Mouse (Mus musculus) CH12.LX (cell line): ENCODE results near the gene Cd200r4. TPM values are rescaled to one million over a fixed set of nuclear protein-coding genes. Genes with fewer than 3 reads are reported as not detected.
A peak's percentile ranks its signal among the peaks of the same experiment; 100 is the strongest.

Experiments used
- DNase-seq: peaks from one replicate; pipeline ENCODE4 v3.0.0-alpha.2; 2013; ENCODE audit errors: extremely low read depth
- H3K27ac ChIP-seq: 2 replicates; pipeline ENCODE4 v1.5.1; 2012; ENCODE audit warnings: low read depth, mild to moderate bottlenecking, control low read depth, moderate library complexity; ENCODE audit not compliant: insufficient read depth
- H3K27me3 ChIP-seq: replicated peaks from 2 replicates; pipeline ENCODE3; 2012; ENCODE audit warnings: inconsistent platforms
- H3K36me3 ChIP-seq, 2 experiments: replicated peaks in 1 of 2; 2 replicates each; pipeline versions ENCODE3 to v1.6.1; 2012; ENCODE audit warnings: inconsistent platforms in 1 of 2, low read length in 1 of 2, mild to moderate bottlenecking in 1 of 2, mixed read lengths in 1 of 2, moderate library complexity in 1 of 2; ENCODE audit not compliant: control insufficient read depth in 1 of 2, insufficient read depth in 1 of 2
- H3K4me1 ChIP-seq, 2 experiments: 2 replicates each; pipeline ENCODE4 v1.6.1; 2012; ENCODE audit warnings: inconsistent platforms in 1 of 2, moderate library complexity in 1 of 2; ENCODE audit not compliant: insufficient read depth in 2 of 2, control insufficient read depth in 1 of 2
- H3K4me2 ChIP-seq: 2 replicates; pipeline ENCODE4 v1.6.1; 2012; ENCODE audit warnings: low read depth, mild to moderate bottlenecking, control low read depth; ENCODE audit not compliant: poor library complexity, insufficient read depth, severe bottlenecking
- H3K4me3 ChIP-seq, 3 experiments: fragments of 150-350 bp in 1 of 3; sonication (generic) in 1 of 3; replicated peaks in 1 of 3; 2 replicates each; pipeline versions ENCODE3 to v1.5.1; 2011 to 2012; ENCODE audit warnings: low read depth in 2 of 3, low read length in 2 of 3, mild to moderate bottlenecking in 2 of 3, moderate library complexity in 2 of 3, control low read depth in 1 of 3, improper control_type of control experiment in 1 of 3, inconsistent platforms in 1 of 3, mixed read lengths in 1 of 3; ENCODE audit not compliant: poor library complexity in 1 of 3
- H3K79me2 ChIP-seq: replicated peaks from 2 replicates; pipeline ENCODE4 v1.6.1; 2012; ENCODE audit warnings: mild to moderate bottlenecking, moderate library complexity; ENCODE audit not compliant: control insufficient read depth, poor library complexity, insufficient read depth, severe bottlenecking; ENCODE audit errors: extremely low read depth
- H3K9ac ChIP-seq: 2 replicates; pipeline ENCODE4 v1.6.1; 2012; ENCODE audit warnings: low read depth, mild to moderate bottlenecking, control low read depth, moderate library complexity; ENCODE audit not compliant: insufficient read depth
- H3K9me3 ChIP-seq: replicated peaks from 2 replicates; pipeline ENCODE3; 2012; ENCODE audit warnings: low read length, inconsistent platforms, mixed read lengths
- BHLHE40 ChIP-seq: IDR thresholded peaks from 2 replicates; pipeline ENCODE4 v1.6.1; 2011; ENCODE audit warnings: mild to moderate bottlenecking, low read depth, low read length, improper control_type of control experiment
- CHD1 ChIP-seq: IDR thresholded peaks from 2 replicates; pipeline ENCODE4 v1.6.1; 2012; ENCODE audit warnings: low read depth, low read length, improper control_type of control experiment, inconsistent platforms
- CHD2 ChIP-seq: IDR thresholded peaks from 2 replicates; pipeline ENCODE4 v1.6.1; 2011; ENCODE audit warnings: low read length, improper control_type of control experiment
- CTCF ChIP-seq, 2 experiments: IDR thresholded peaks in 1 of 2; conservative IDR thresholded peaks in 1 of 2; 2 replicates each; pipeline ENCODE4 v1.5.1; 2011 to 2012; ENCODE audit warnings: low read depth in 2 of 2, low read length in 2 of 2, improper control_type of control experiment in 1 of 2, inconsistent platforms in 1 of 2, mild to moderate bottlenecking in 1 of 2, moderate library complexity in 1 of 2
- E2F4 ChIP-seq: IDR thresholded peaks from 2 replicates; pipeline ENCODE4 v1.6.1; 2011; ENCODE audit warnings: low read depth, low read length, improper control_type of control experiment; ENCODE audit not compliant: insufficient replicate concordance
- ELF1 ChIP-seq: IDR thresholded peaks from 2 replicates; pipeline ENCODE4 v1.6.1; 2014; ENCODE audit warnings: low read depth, mild to moderate bottlenecking, inconsistent platforms, low read length, improper control_type of control experiment
- EP300 ChIP-seq: IDR thresholded peaks from 2 replicates; pipeline ENCODE4 v1.6.1; 2011; ENCODE audit warnings: low read length, improper control_type of control experiment
- ETS1 ChIP-seq: conservative IDR thresholded peaks from 2 replicates; pipeline ENCODE4 v1.6.1; 2012; ENCODE audit warnings: low read depth, mild to moderate bottlenecking, inconsistent platforms, low read length, improper control_type of control experiment, moderate library complexity
- GABPA ChIP-seq: IDR thresholded peaks from 2 replicates; pipeline ENCODE4 v1.6.1; 2012; ENCODE audit warnings: low read depth, low read length, improper control_type of control experiment, inconsistent platforms; ENCODE audit not compliant: insufficient replicate concordance
- IRF4 ChIP-seq: IDR thresholded peaks from 2 replicates; pipeline ENCODE4 v1.6.1; 2014; ENCODE audit warnings: low read depth, mild to moderate bottlenecking, inconsistent platforms, low read length, improper control_type of control experiment
- JUND ChIP-seq: conservative IDR thresholded peaks from 2 replicates; pipeline ENCODE4 v1.6.1; 2011; ENCODE audit warnings: low read depth, low read length, improper control_type of control experiment
- KAT2A ChIP-seq: IDR thresholded peaks from 2 replicates; pipeline ENCODE4 v1.6.1; 2012; ENCODE audit warnings: low read length, improper control_type of control experiment, inconsistent platforms; ENCODE audit not compliant: insufficient replicate concordance
- MEF2A ChIP-seq: IDR thresholded peaks from 2 replicates; pipeline ENCODE4 v1.6.1; 2014; ENCODE audit warnings: low read depth, mild to moderate bottlenecking, inconsistent platforms, low read length, improper control_type of control experiment, borderline replicate concordance
- MXI1 ChIP-seq: IDR thresholded peaks from 2 replicates; pipeline ENCODE4 v1.6.1; 2011; ENCODE audit warnings: mild to moderate bottlenecking, low read depth, low read length, improper control_type of control experiment
- NRF1 ChIP-seq: IDR thresholded peaks from 2 replicates; pipeline ENCODE4 v1.6.1; 2014; ENCODE audit warnings: low read depth, mild to moderate bottlenecking, inconsistent platforms, low read length, improper control_type of control experiment, moderate library complexity
- PAX5 ChIP-seq: IDR thresholded peaks from 2 replicates; pipeline ENCODE4 v1.6.1; 2012; ENCODE audit warnings: low read length, inconsistent platforms, mixed read lengths
- POLR2A ChIP-seq: IDR thresholded peaks from 2 replicates; pipeline ENCODE4 v1.6.1; 2011; ENCODE audit warnings: low read depth, mild to moderate bottlenecking, improper control_type of control experiment, low read length
- POLR2AphosphoS2 ChIP-seq: IDR thresholded peaks from 2 replicates; pipeline ENCODE4 v1.6.1; 2011; ENCODE audit warnings: low read depth, low read length, improper control_type of control experiment
- RCOR1 ChIP-seq: conservative IDR thresholded peaks from 2 replicates; pipeline ENCODE4 v1.6.1; 2012; ENCODE audit warnings: low read depth, mild to moderate bottlenecking, inconsistent platforms, low read length, improper control_type of control experiment
- SIN3A ChIP-seq: IDR thresholded peaks from 2 replicates; pipeline ENCODE4 v1.6.1; 2012; ENCODE audit warnings: low read length, improper control_type of control experiment, inconsistent platforms
- UBTF ChIP-seq: IDR thresholded peaks from 2 replicates; pipeline ENCODE4 v1.6.1; 2012; ENCODE audit warnings: low read depth, mild to moderate bottlenecking, inconsistent platforms, low read length, improper control_type of control experiment, moderate library complexity
- USF1 ChIP-seq: IDR thresholded peaks from 2 replicates; pipeline ENCODE4 v1.6.1; 2014; ENCODE audit warnings: low read depth, mild to moderate bottlenecking, inconsistent platforms, low read length, improper control_type of control experiment
- ZC3H11A ChIP-seq: IDR thresholded peaks from 2 replicates; pipeline ENCODE4 v1.6.1; 2012; ENCODE audit warnings: low read depth, mild to moderate bottlenecking, inconsistent platforms, low read length, improper control_type of control experiment
- ZKSCAN1 ChIP-seq: IDR thresholded peaks from 2 replicates; pipeline ENCODE4 v1.6.1; 2012; ENCODE audit warnings: low read depth, inconsistent platforms, low read length, improper control_type of control experiment, borderline replicate concordance
- ZNF384 ChIP-seq: IDR thresholded peaks from 2 replicates; pipeline ENCODE4 v1.6.1; 2012; ENCODE audit warnings: low read depth, low read length, improper control_type of control experiment, inconsistent platforms
- dilution Hi-C: fragments of 300-500 bp; cut with MboI; formaldehyde crosslinking; loops from 2 replicates; pipeline ENCODE4 v1.14.3; 2020; ENCODE audit warnings: low sequenced_read_pairs; ENCODE audit not compliant: extremely low pct_unique_long_range_greater_than_20kb, extremely low pct_ligation_motif_present
- in situ Hi-C: fragments of 300-500 bp; cut with MboI; formaldehyde crosslinking; loops from 3 replicates; pipeline ENCODE4 v1.14.3; 2019; ENCODE audit warnings: low sequenced_read_pairs, low pct_ligation_motif_present, low pct_unique_long_range_greater_than_20kb, mixed read lengths
- polyA plus RNA-seq: library from polyadenylated mRNA; unstranded; fragments of >175 nt; gene quantifications from 2 replicates; pipeline ENCODE4 v1.2.1, GENCODE M21; 2012; ENCODE audit warnings: low read depth; ENCODE audit not compliant: insufficient read length
- total RNA-seq, 2 experiments: library from RNA; depleted of rRNA; stranded (reverse); fragments of 300-350 nt in 1 of 2; fragments of >200 nt in 1 of 2; gene quantifications; 2 replicates each; pipeline ENCODE4 v1.2.3; 2012 to 2014

Gene Cd200r4
- total and polyA plus RNA-seq, 3 experiments, result 0.59 to 0.89 (median 0.76) TPM

DNA sequence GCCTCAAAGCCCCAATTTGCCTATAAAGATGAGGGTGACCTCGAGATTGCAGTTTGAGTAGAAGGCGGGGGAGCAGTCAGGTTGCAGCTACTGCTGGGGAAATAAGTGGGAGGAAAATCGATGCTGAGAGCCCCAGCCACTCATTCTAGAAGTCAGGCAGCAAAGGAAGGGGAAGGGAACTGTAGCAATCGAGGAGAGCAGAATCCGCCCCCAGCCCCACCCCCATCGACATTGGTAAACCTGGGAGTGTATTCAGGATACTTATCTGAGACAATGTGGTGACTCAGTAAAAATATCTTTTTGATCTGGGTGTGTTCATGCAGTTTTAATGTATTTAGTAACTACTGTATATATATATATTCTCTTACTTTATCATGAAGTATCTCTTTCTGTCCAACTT lies 39.0 kb upstream of the Cd200r4 start:
- peak; percentile 63 for DNase-seq
- dilution Hi-C loops, result no loop called here
- Histone ChIP-seq H3K9me3 (no peaks in the 10 kb centered on the region), H3K4me2 (no peak overlapping the region), H3K79me2 (no peaks in the 10 kb centered on the region; the same call in 1 of the 2 replicates), H3K9ac (no peak overlapping the region)
- TF ChIP-seq SIN3A (peak; percentile 28; the same call in 1 of the 2 replicates), ZC3H11A (no peak), MEF2A (no peak), CHD1 (no peak), EP300 (0 out of 2 replicates have a peak, but pooled peaks have one; percentile 38), CHD2 (peak; percentile 55), RCOR1 (no peak), NRF1 (no peak), CTCF (conservative IDR thresholded peaks at IDR 0.05 in 1 of 2, IDR thresholded peaks at IDR 0.05 in 1 of 2; ENCODE audit: low read depth in 2 of 2, low read length in 2 of 2) (no peak)
- TF ChIP-seq, all 38 proteins: peak for 3
- Histone ChIP-seq H3K4me3 (no peak overlapping the region), H3K27me3 (no peaks in the 10 kb centered on the region), H3K27ac (no peak overlapping the region), H3K36me3 (no peaks in the 10 kb centered on the region), H3K4me1 (peaks cover 0 to 25% of the 10 kb centered on the region in 2 experiments; a peak in 2 of 4 replicates)
- in situ Hi-C loops, result no loop called here

DNA sequence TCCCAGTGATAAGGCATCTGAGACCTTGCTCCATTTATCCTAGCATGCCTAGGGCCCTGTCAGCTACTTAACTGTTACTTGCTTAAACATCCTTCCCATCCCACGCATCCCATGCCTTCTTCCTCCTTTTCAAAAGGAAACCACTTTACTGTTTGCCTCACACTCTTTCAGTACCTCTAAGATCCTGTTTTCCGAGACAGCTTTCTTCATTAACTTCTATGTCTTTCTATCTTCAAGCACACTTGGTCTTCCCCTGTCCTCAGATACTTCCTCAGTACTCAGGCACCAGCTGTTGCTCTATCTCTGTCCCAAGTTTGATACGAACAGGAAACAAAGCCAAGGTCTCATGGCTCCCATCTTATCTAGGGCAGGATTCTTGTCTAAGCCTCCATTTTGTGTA lies 37.9 kb upstream of the Cd200r4 start:
- H3K4me1 ChIP-seq, result peaks cover 0 to 22% of the 10 kb centered on the region in 2 experiments; a peak in 2 of 4 replicates
- no peaks in the 10 kb centered on the region for H3K9me3 ChIP-seq
- no peak overlapping the region; the same call in 1 of the 2 replicates for H3K27ac ChIP-seq
- no peaks in the 10 kb centered on the region; the same call in 1 of the 2 replicates for H3K79me2 ChIP-seq
- H3K4me3 ChIP-seq, result no peak overlapping the region
- TF ChIP-seq UBTF, result no peak
- no peak overlapping the region for H3K4me2 ChIP-seq
- DNase-seq, result no peak
- dilution Hi-C loops (no loop called here), in situ Hi-C loops (no loop called here)
- no peaks in the 10 kb centered on the region for H3K27me3 ChIP-seq
- no peaks in the 10 kb centered on the region for H3K36me3 ChIP-seq
- H3K9ac ChIP-seq, result no peak overlapping the region

DNA sequence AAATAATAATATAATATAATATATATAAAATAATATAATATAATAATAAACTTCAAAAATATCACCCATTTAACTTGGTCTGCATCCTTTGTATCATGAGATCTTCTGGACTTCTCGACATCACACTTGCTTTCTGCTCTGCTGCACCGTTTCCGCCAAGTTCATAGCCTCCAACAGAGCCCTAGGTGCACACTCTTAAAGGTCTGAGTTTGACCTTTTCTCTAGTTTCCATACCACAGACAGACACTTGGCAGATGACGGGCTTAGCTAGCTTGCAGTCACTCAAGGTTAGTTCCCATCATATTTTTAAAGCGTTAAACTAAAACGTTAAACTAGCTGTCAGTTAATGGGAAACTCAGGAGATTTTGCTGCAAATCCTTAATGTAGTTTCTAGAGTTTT lies 37.3 kb upstream of the Cd200r4 start:
- TF ChIP-seq ETS1 (peak; percentile 40; the same call in 1 of the 2 replicates), USF1 (no peak), MEF2A (no peak), KAT2A (no peak), POLR2AphosphoS2 (no peak), BHLHE40 (peak; percentile 21; the same call in 1 of the 2 replicates), ZNF384 (no peak), ELF1 (no peak), MXI1 (no peak), CHD2 (no peak), E2F4 (no peak), CHD1 (no peak), GABPA (no peak), POLR2A (no peak), SIN3A (no peak), IRF4 (no peak), EP300 (0 out of 2 replicates have a peak, but pooled peaks have one; percentile 15), UBTF (no peak), PAX5 (no peak), JUND (no peak), ZKSCAN1 (no peak), ZC3H11A (no peak)
- peaks cover 0 to 22% of the 10 kb centered on the region in 2 experiments; a peak in 2 of 4 replicates for H3K4me1 ChIP-seq
- no peak overlapping the region for H3K4me3 ChIP-seq
- H3K27me3 ChIP-seq, result no peaks in the 10 kb centered on the region
- H3K36me3 ChIP-seq, result no peaks in the 10 kb centered on the region
- DNase-seq, result peak; percentile 53
- in situ Hi-C loops (no loop called here), dilution Hi-C loops (no loop called here)
- H3K9me3 ChIP-seq, result no peaks in the 10 kb centered on the region
- H3K79me2 ChIP-seq, result no peaks in the 10 kb centered on the region
- no peak overlapping the region for H3K9ac ChIP-seq
- H3K27ac ChIP-seq, result no peak overlapping the region
- H3K4me2 ChIP-seq, result no peak overlapping the region
